Mouse (Mus musculus): ENCODE measurements around the gene Rfxank. TPM values are rescaled to one million over a fixed set of nuclear protein-coding genes. Genes with fewer than 3 reads are reported as not detected.

Rfxank gene
- total RNA-seq, 1 experiment from 2014 or later = 5.5 TPM

GRCm38 (mm10) chr8:70112401-70113016, 26.4 kb downstream of the Rfxank start:
- ATAC-seq (replicated peaks; ENCODE audit: low read depth, poor library complexity, severe bottlenecking) = no peak

GRCm38 (mm10) chr8:70111192-70111795, 27.7 kb downstream of the Rfxank start:
- ATAC-seq (replicated peaks; ENCODE audit: low read depth, poor library complexity, severe bottlenecking) = no peak

GRCm38 (mm10) chr8:70110451-70110850, 28.5 kb downstream of the Rfxank start:
- ATAC-seq (replicated peaks; ENCODE audit: low read depth, poor library complexity, severe bottlenecking) = no peak

- ATAC-seq (replicated peaks; ENCODE audit: low read depth, poor library complexity, severe bottlenecking) = no peak
Measured at GRCm38 (mm10) chr8:70104922-70105321, 34.0 kb downstream of the Rfxank start.

GRCm38 (mm10) chr8:70104506-70104905, 34.4 kb downstream of the Rfxank start:
- ATAC-seq (replicated peaks; ENCODE audit: low read depth, poor library complexity, severe bottlenecking) = peak; percentile 94

GRCm38 (mm10) chr8:70100241-70100640, 38.7 kb downstream of the Rfxank start:
- ATAC-seq (replicated peaks; ENCODE audit: low read depth, poor library complexity, severe bottlenecking) = no peak

- ATAC-seq (replicated peaks; ENCODE audit: low read depth, poor library complexity, severe bottlenecking) = no peak
Measured at GRCm38 (mm10) chr8:70099276-70099675, 39.7 kb downstream of the Rfxank start.

GRCm38 (mm10) chr8:70092786-70093185, 46.2 kb downstream of the Rfxank start:
- no peak for ATAC-seq (replicated peaks; ENCODE audit: low read depth, poor library complexity, severe bottlenecking)

- no peak for ATAC-seq (replicated peaks; ENCODE audit: low read depth, poor library complexity, severe bottlenecking)
Measured at GRCm38 (mm10) chr8:70089296-70089960, 49.5 kb downstream of the Rfxank start.

- no peak for ATAC-seq (replicated peaks; ENCODE audit: low read depth, poor library complexity, severe bottlenecking)
Measured at GRCm38 (mm10) chr8:70087836-70088650, 50.9 kb downstream of the Rfxank start.

GRCm38 (mm10) chr8:70087237-70087636, 51.7 kb downstream of the Rfxank start:
- peak; percentile 53 for ATAC-seq (replicated peaks; ENCODE audit: low read depth, poor library complexity, severe bottlenecking)

GRCm38 (mm10) chr8:70086151-70086550, 52.8 kb downstream of the Rfxank start:
- ATAC-seq (replicated peaks; ENCODE audit: low read depth, poor library complexity, severe bottlenecking) = no peak

- ATAC-seq (replicated peaks; ENCODE audit: low read depth, poor library complexity, severe bottlenecking) = peak; percentile 38; the same call in 1 of the 2 replicates
Measured at GRCm38 (mm10) chr8:70084191-70085065, 54.5 kb downstream of the Rfxank start.

GRCm38 (mm10) chr8:70083285-70083684, 55.7 kb downstream of the Rfxank start, which contains the start of gene Hapln4:
Hapln4 (plus strand) TSS chr8:70083457.
- ATAC-seq (replicated peaks; ENCODE audit: low read depth, poor library complexity, severe bottlenecking) = peak; percentile 40; the same call in 1 of the 2 replicates

GRCm38 (mm10) chr8:70081976-70082375, 57.0 kb downstream of the Rfxank start:
- no peak for ATAC-seq (replicated peaks; ENCODE audit: low read depth, poor library complexity, severe bottlenecking)

Other genes with a start within 250 kb of the Rfxank start
- 1.2 TPM in 1 of 2 replicates, not detected in the other for gene Tssk6, start 237.0 kb downstream of the Rfxank start, total RNA-seq (2017)
- 82.1 and 100 TPM in 2 replicates for gene Ndufa13, start 236.6 kb downstream of the Rfxank start, total RNA-seq (2017)
- gene Yjefn3, start 236.4 kb downstream of the Rfxank start, total RNA-seq (2017) = not detected in 2 replicates
- 86.7 and 90.0 TPM in 2 replicates for gene Gatad2a, start 142.8 kb downstream of the Rfxank start, total RNA-seq (2017)
- 30.5 and 31.4 TPM in 2 replicates for gene Mau2, start 96.4 kb downstream of the Rfxank start, total RNA-seq (2017)
- 27.7 and 31.5 TPM in 2 replicates for gene Sugp1, start 96.3 kb downstream of the Rfxank start, total RNA-seq (2017)
- not detected in 2 replicates for gene Tm6sf2, start 66.2 kb downstream of the Rfxank start, total RNA-seq (2017)
- gene Hapln4, start 55.7 kb downstream of the Rfxank start, total RNA-seq (2017) = 0.24 TPM in 1 of 2 replicates, not detected in the other
- not detected in 2 replicates for gene Ncan, start 18.3 kb downstream of the Rfxank start, total RNA-seq (2017)
- gene Nr2c2ap, start 7.8 kb downstream of the Rfxank start, total RNA-seq (2017) = 9.0 and 9.2 TPM in 2 replicates
- gene Borcs8, start 345 bp upstream of the Rfxank start, total RNA-seq (2017) = 37.0 and 39.2 TPM in 2 replicates
- gene Mef2b, start 557 bp upstream of the Rfxank start, total RNA-seq (2017) = not detected in 2 replicates
- gene Tmem161a, start 33.2 kb upstream of the Rfxank start, total RNA-seq (2017) = 11.0 and 15.3 TPM in 2 replicates
- gene Slc25a42, start 73.2 kb upstream of the Rfxank start, total RNA-seq (2017) = 4.1 and 4.7 TPM in 2 replicates
- gene Sugp2, start 95.1 kb upstream of the Rfxank start, total RNA-seq (2017) = 42.8 and 55.3 TPM in 2 replicates
- 9.6 and 12.4 TPM in 2 replicates for gene Armc6, start 95.3 kb upstream of the Rfxank start, total RNA-seq (2017)
- 11.8 and 12.0 TPM in 2 replicates for gene Homer3, start 143.7 kb upstream of the Rfxank start, total RNA-seq (2017)
- 162 and 168 TPM in 2 replicates for gene Ddx49, start 163.3 kb upstream of the Rfxank start, total RNA-seq (2017)
- 72.8 and 104 TPM in 2 replicates for gene Cope, start 163.4 kb upstream of the Rfxank start, total RNA-seq (2017)
- not detected in 2 replicates for gene Cers1, start 176.6 kb upstream of the Rfxank start, total RNA-seq (2017)
- not detected in 2 replicates for gene Gdf1, start 190.7 kb upstream of the Rfxank start, total RNA-seq (2017)
- 31.9 and 36.7 TPM in 2 replicates for gene Upf1, start 214.1 kb upstream of the Rfxank start, total RNA-seq (2017)
- 0.27 TPM in 1 of 2 replicates, not detected in the other for gene Comp, start 234.4 kb upstream of the Rfxank start, total RNA-seq (2017)